Mouse (Mus musculus): Measurements from ENCODE around the gene Ermp1. TPM values are rescaled to one million over a fixed set of nuclear protein-coding genes. Genes with fewer than 3 reads are reported as not detected.

Gene Ermp1
- polyA plus RNA-seq, 1 experiment from 2014 or later, result 4.3 TPM

GRCm38 (mm10) chr19:29671160-29671559 lies 22.9 kb upstream of the Ermp1 start:
- ATAC-seq, result no peak
- Histone ChIP-seq H3K4me3 (ENCODE audit: low read depth, low read length) (no peak overlapping the region), H3K4me1 (ENCODE audit: insufficient read depth) (peaks cover 15% of the 10 kb centered on the region), H3K4me2 (ENCODE audit: low read depth, low read length) (no peak overlapping the region), H3K27me3 (ENCODE audit: insufficient read depth, low read length) (no peaks in the 10 kb centered on the region), H3K27ac (ENCODE audit: low read depth) (no peak overlapping the region), H3K9ac (replicated peaks) (no peak overlapping the region), H3K36me3 (replicated peaks; ENCODE audit: insufficient read depth, low read length) (no peaks in the 10 kb centered on the region), H3K9me3 (ENCODE audit: low read length) (no peaks in the 10 kb centered on the region)
- no peak for TF ChIP-seq CTCF (IDR thresholded peaks at IDR 0.05; ENCODE audit: low read depth)
- no peak for TF ChIP-seq EP300 (IDR thresholded peaks at IDR 0.05; ENCODE audit: low read depth)
- no peak for DNase-seq
- 78% methylated on average over 2 of the region's 2 CpGs for WGBS (ENCODE audit: insufficient replicate concordance)

DNA sequence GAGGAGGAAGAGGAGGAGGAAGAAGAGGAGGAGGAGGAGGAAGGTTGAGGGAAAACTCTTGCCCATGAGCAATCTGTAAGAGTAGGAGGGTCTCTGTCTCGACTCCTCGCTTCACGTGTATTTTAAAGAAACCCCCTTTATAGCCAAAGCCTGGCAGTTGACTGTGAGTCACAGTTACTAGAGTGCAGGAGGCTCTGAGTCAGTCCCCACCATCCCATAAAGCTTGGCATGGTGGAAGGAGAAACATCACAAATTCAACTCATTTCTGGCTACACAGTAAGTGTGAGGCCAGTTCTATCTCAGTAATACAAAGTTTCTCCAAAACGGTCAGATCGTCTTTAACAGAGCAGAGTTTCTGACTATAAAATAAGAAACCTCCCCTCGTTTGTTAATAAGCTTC lies 22.0 kb upstream of the Ermp1 start:
- no peaks in the 10 kb centered on the region for H3K9me3 ChIP-seq (ENCODE audit: low read length)
- no peaks in the 10 kb centered on the region for H3K27me3 ChIP-seq (ENCODE audit: insufficient read depth, low read length)
- no peak for TF ChIP-seq EP300 (IDR thresholded peaks at IDR 0.05; ENCODE audit: low read depth)
- no peak for TF ChIP-seq CTCF (IDR thresholded peaks at IDR 0.05; ENCODE audit: low read depth)
- WGBS (ENCODE audit: insufficient replicate concordance), result 82% methylated on average over 6 of the region's 6 CpGs
- DNase-seq (no peak), ATAC-seq (no peak)
- no peak overlapping the region for H3K27ac ChIP-seq (ENCODE audit: low read depth)
- no peak overlapping the region for H3K4me2 ChIP-seq (ENCODE audit: low read depth, low read length)
- no peak overlapping the region for H3K4me3 ChIP-seq (ENCODE audit: low read depth, low read length)
- H3K9ac ChIP-seq (replicated peaks), result no peak overlapping the region
- H3K36me3 ChIP-seq (replicated peaks; ENCODE audit: insufficient read depth, low read length), result no peaks in the 10 kb centered on the region
- peaks cover 11% of the 10 kb centered on the region; the same call in 1 of the 2 replicates for H3K4me1 ChIP-seq (ENCODE audit: insufficient read depth)

- peaks cover 11% of the 10 kb centered on the region; the same call in 1 of the 2 replicates for H3K4me1 ChIP-seq (ENCODE audit: insufficient read depth)
- no peak overlapping the region for H3K27ac ChIP-seq (ENCODE audit: low read depth)
- ATAC-seq (peak; percentile 75), DNase-seq (no peak)
- TF ChIP-seq CTCF (IDR thresholded peaks at IDR 0.05; ENCODE audit: low read depth) (no peak), EP300 (IDR thresholded peaks at IDR 0.05; ENCODE audit: low read depth) (no peak)
- no peaks in the 10 kb centered on the region for H3K9me3 ChIP-seq (ENCODE audit: low read length)
- WGBS (ENCODE audit: insufficient replicate concordance), result 61% methylated on average over 7 of the region's 7 CpGs
- H3K9ac ChIP-seq (replicated peaks), result no peak overlapping the region
- H3K27me3 ChIP-seq (ENCODE audit: insufficient read depth, low read length), result no peaks in the 10 kb centered on the region
- H3K4me3 ChIP-seq (ENCODE audit: low read depth, low read length), result no peak overlapping the region
- no peaks in the 10 kb centered on the region for H3K36me3 ChIP-seq (replicated peaks; ENCODE audit: insufficient read depth, low read length)
- no peak overlapping the region for H3K4me2 ChIP-seq (ENCODE audit: low read depth, low read length)
Measured at GRCm38 (mm10) chr19:29668135-29668534, 19.9 kb upstream of the Ermp1 start.

GRCm38 (mm10) chr19:29666965-29667594 lies 18.9 kb upstream of the Ermp1 start:
- DNase-seq (no peak), ATAC-seq (peak; percentile 49; the same call in 1 of the 2 replicates)
- H3K27ac ChIP-seq (ENCODE audit: low read depth), result no peak overlapping the region
- H3K36me3 ChIP-seq (replicated peaks; ENCODE audit: insufficient read depth, low read length), result no peaks in the 10 kb centered on the region
- no peaks in the 10 kb centered on the region for H3K27me3 ChIP-seq (ENCODE audit: insufficient read depth, low read length)
- no peak overlapping the region for H3K9ac ChIP-seq (replicated peaks)
- peaks cover 11% of the 10 kb centered on the region; the same call in 1 of the 2 replicates for H3K4me1 ChIP-seq (ENCODE audit: insufficient read depth)
- TF ChIP-seq EP300 (IDR thresholded peaks at IDR 0.05; ENCODE audit: low read depth), result no peak
- TF ChIP-seq CTCF (IDR thresholded peaks at IDR 0.05; ENCODE audit: low read depth), result no peak
- WGBS (ENCODE audit: insufficient replicate concordance), result 55% methylated on average over 5 of the region's 5 CpGs
- H3K4me2 ChIP-seq (ENCODE audit: low read depth, low read length), result no peak overlapping the region
- H3K4me3 ChIP-seq (ENCODE audit: low read depth, low read length), result no peak overlapping the region
- no peaks in the 10 kb centered on the region for H3K9me3 ChIP-seq (ENCODE audit: low read length)

DNA sequence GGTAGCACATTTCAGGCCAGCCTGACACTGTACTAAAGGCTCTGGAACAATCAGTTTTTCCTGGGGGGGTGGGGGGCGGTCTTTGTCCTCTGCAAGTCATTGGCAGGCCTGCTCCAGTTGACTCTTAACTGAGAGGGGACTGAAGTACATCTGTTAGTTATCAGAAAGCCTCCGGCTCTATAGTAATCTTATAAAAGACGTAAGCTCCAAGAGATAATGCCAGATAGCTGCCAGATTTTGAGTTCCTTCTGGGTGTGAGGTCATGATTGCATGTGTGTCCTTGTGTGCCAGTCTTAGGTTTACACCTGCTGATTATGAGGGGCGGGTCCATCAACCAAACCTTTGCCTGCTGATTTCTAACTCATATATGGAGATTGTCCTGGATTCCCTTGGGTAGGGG lies 17.9 kb upstream of the Ermp1 start:
- no peaks in the 10 kb centered on the region for H3K27me3 ChIP-seq (ENCODE audit: insufficient read depth, low read length)
- H3K4me2 ChIP-seq (ENCODE audit: low read depth, low read length), result no peak overlapping the region
- H3K4me3 ChIP-seq (ENCODE audit: low read depth, low read length), result no peak overlapping the region
- TF ChIP-seq EP300 (IDR thresholded peaks at IDR 0.05; ENCODE audit: low read depth) (no peak), CTCF (IDR thresholded peaks at IDR 0.05; ENCODE audit: low read depth) (no peak)
- 72% methylated on average over 4 of the region's 4 CpGs for WGBS (ENCODE audit: insufficient replicate concordance)
- no peak for DNase-seq
- H3K4me1 ChIP-seq (ENCODE audit: insufficient read depth), result peaks cover 11% of the 10 kb centered on the region; the same call in 1 of the 2 replicates
- no peak overlapping the region for H3K9ac ChIP-seq (replicated peaks)
- H3K36me3 ChIP-seq (replicated peaks; ENCODE audit: insufficient read depth, low read length), result no peaks in the 10 kb centered on the region
- H3K9me3 ChIP-seq (ENCODE audit: low read length), result no peaks in the 10 kb centered on the region
- no peak overlapping the region for H3K27ac ChIP-seq (ENCODE audit: low read depth)
- no peak for ATAC-seq

- no peak for TF ChIP-seq EP300 (IDR thresholded peaks at IDR 0.05; ENCODE audit: low read depth)
- TF ChIP-seq CTCF (IDR thresholded peaks at IDR 0.05; ENCODE audit: low read depth), result no peak
- H3K4me1 ChIP-seq (ENCODE audit: insufficient read depth), result peaks cover 11% of the 10 kb centered on the region; the same call in 1 of the 2 replicates
- no peak overlapping the region for H3K9ac ChIP-seq (replicated peaks)
- no peak overlapping the region for H3K27ac ChIP-seq (ENCODE audit: low read depth)
- H3K9me3 ChIP-seq (ENCODE audit: low read length), result no peaks in the 10 kb centered on the region
- no peak for DNase-seq
- 69% methylated on average over 5 of the region's 5 CpGs for WGBS (ENCODE audit: insufficient replicate concordance)
- no peak overlapping the region for H3K4me3 ChIP-seq (ENCODE audit: low read depth, low read length)
- H3K36me3 ChIP-seq (replicated peaks; ENCODE audit: insufficient read depth, low read length), result no peaks in the 10 kb centered on the region
- H3K4me2 ChIP-seq (ENCODE audit: low read depth, low read length), result no peak overlapping the region
- ATAC-seq, result no peak
- H3K27me3 ChIP-seq (ENCODE audit: insufficient read depth, low read length), result no peaks in the 10 kb centered on the region
Measured at GRCm38 (mm10) chr19:29664934-29665333, 16.7 kb upstream of the Ermp1 start.

Data from liver, postnatal 0 days (tissue).